Mouse (Mus musculus) limb, embryonic 10.5 days (tissue): Measurements from ENCODE around the gene Arrdc2. TPM values are rescaled to one million over a fixed set of nuclear protein-coding genes. Genes with fewer than 3 reads are reported as not detected.
A peak's percentile ranks its signal among the peaks of the same experiment; 100 is the strongest.

Source experiments
- DNase-seq: peaks from one replicate; pipeline ENCODE4 v3.0.0-alpha.2; 2017; ENCODE audit warnings: low spot score
- H3K27ac ChIP-seq: fragments of 300-500 bp; sonication (generic); 2 replicates; pipeline ENCODE4 v1.5.1; 2016; ENCODE audit warnings: mild to moderate bottlenecking
- H3K27me3 ChIP-seq: fragments of 300-500 bp; sonication (generic); 2 replicates; pipeline ENCODE4 v1.6.1; 2016; ENCODE audit warnings: low read depth, mild to moderate bottlenecking; ENCODE audit not compliant: poor library complexity, severe bottlenecking
- H3K36me3 ChIP-seq: fragments of 300-500 bp; sonication (generic); 2 replicates; pipeline ENCODE4 v1.6.1; 2016; ENCODE audit warnings: mild to moderate bottlenecking, moderate library complexity
- H3K4me1 ChIP-seq: fragments of 300-500 bp; sonication (generic); 2 replicates; pipeline ENCODE4 v1.6.1; 2016
- H3K4me3 ChIP-seq: fragments of 300-500 bp; sonication (generic); 2 replicates; pipeline ENCODE4 v1.5.1; 2016; ENCODE audit warnings: mild to moderate bottlenecking, moderate library complexity
- H3K9me3 ChIP-seq: fragments of 300-500 bp; sonication (generic); replicated peaks from 2 replicates; pipeline ENCODE4 v1.6.1; 2016; ENCODE audit warnings: mild to moderate bottlenecking
- WGBS: fragments of 180-500 bp; shearing (Covaris S2); methylation state at CpG from one replicate; pipeline ENCODE4 v1.1.7; 2016; 5-methylcytosine and 5-hydroxymethylcytosine counted together
- polyA plus RNA-seq: library from polyadenylated mRNA; unstranded; fragments of >200 nt; fragmentation: Nextera tagmentation; extraction: Ambion mirVana; gene quantifications from 2 replicates; pipeline ENCODE4 v1.2.1, GENCODE M21; 2016

Arrdc2 gene
- polyA plus RNA-seq, 1 experiment from 2014 or later: 4.4 TPM

GRCm38 (mm10) chr8:70872643-70873363 is 33.3 kb upstream of the Arrdc2 start:
- Histone ChIP-seq H3K4me3 (peak overlapping the region; percentile 77), H3K27me3 (no peaks in the 10 kb centered on the region), H3K9me3 (no peaks in the 10 kb centered on the region), H3K27ac (peak overlapping the region; percentile 89), H3K36me3 (peaks cover 15% of the 10 kb centered on the region), H3K4me1 (peaks cover 35% of the 10 kb centered on the region)
- 8% methylated on average over 31 of the region's 31 CpGs for WGBS
- DNase-seq: no peak

- H3K4me3 ChIP-seq: no peak overlapping the region
- 89% methylated on average over 5 of the region's 5 CpGs for WGBS
- H3K36me3 ChIP-seq: peaks cover 19% of the 10 kb centered on the region
- no peaks in the 10 kb centered on the region for H3K27me3 ChIP-seq
- H3K4me1 ChIP-seq: peaks cover 43% of the 10 kb centered on the region
- DNase-seq: no peak
- no peaks in the 10 kb centered on the region for H3K9me3 ChIP-seq
- H3K27ac ChIP-seq: no peak overlapping the region
Observed at GRCm38 (mm10) chr8:70871195-70871807, 31.8 kb upstream of the Arrdc2 start.

GRCm38 (mm10) chr8:70869601-70870041 is 30.1 kb upstream of the Arrdc2 start:
- Histone ChIP-seq H3K36me3 (peaks cover 19% of the 10 kb centered on the region), H3K9me3 (no peaks in the 10 kb centered on the region), H3K27ac (peak overlapping the region; percentile 83), H3K4me1 (peaks cover 60% of the 10 kb centered on the region), H3K27me3 (no peaks in the 10 kb centered on the region), H3K4me3 (peak overlapping the region; percentile 41)
- peak; percentile 70 for DNase-seq
- WGBS: 45% methylated on average over 16 of the region's 16 CpGs

- H3K36me3 ChIP-seq: peaks cover 19% of the 10 kb centered on the region
- peaks cover 64% of the 10 kb centered on the region for H3K4me1 ChIP-seq
- no peak for DNase-seq
Observed at GRCm38 (mm10) chr8:70869199-70869571, 29.7 kb upstream of the Arrdc2 start.

GRCm38 (mm10) chr8:70868559-70869198 is 29.2 kb upstream of the Arrdc2 start:
- peak; percentile 81 for DNase-seq
- H3K4me3 ChIP-seq: peak overlapping the region; percentile 41
- H3K9me3 ChIP-seq: no peaks in the 10 kb centered on the region
- H3K27ac ChIP-seq: peak overlapping the region; percentile 83
- H3K36me3 ChIP-seq: peaks cover 19% of the 10 kb centered on the region
- H3K4me1 ChIP-seq: peaks cover 69% of the 10 kb centered on the region
- H3K27me3 ChIP-seq: peaks cover 6% of the 10 kb centered on the region
- 15% methylated on average over 40 of the region's 40 CpGs for WGBS

More at GRCm38 (mm10) chr8:70869199-70869571, 29.7 kb upstream of the Arrdc2 start:
- Histone ChIP-seq H3K9me3 (no peaks in the 10 kb centered on the region), H3K4me3 (peak overlapping the region; percentile 41), H3K27me3 (peaks cover 1% of the 10 kb centered on the region; the same call in 1 of the 2 replicates), H3K27ac (peak overlapping the region; percentile 83)
- 38% methylated on average over 5 of the region's 5 CpGs for WGBS

GRCm38 (mm10) chr8:70866566-70866965 is 27.0 kb upstream of the Arrdc2 start:
- no peaks in the 10 kb centered on the region for H3K9me3 ChIP-seq
- no peak overlapping the region for H3K4me3 ChIP-seq
- H3K36me3 ChIP-seq: peaks cover 19% of the 10 kb centered on the region
- WGBS: 85% methylated on average over 7 of the region's 7 CpGs
- peaks cover 27% of the 10 kb centered on the region for H3K27me3 ChIP-seq
- H3K4me1 ChIP-seq: peaks cover 78% of the 10 kb centered on the region
- no peak for DNase-seq
- H3K27ac ChIP-seq: peak overlapping the region; percentile 90

- Histone ChIP-seq H3K36me3 (peaks cover 17% of the 10 kb centered on the region), H3K4me3 (peak overlapping the region; percentile 57), H3K9me3 (no peaks in the 10 kb centered on the region), H3K27me3 (peaks cover 32% of the 10 kb centered on the region), H3K27ac (peak overlapping the region; percentile 90), H3K4me1 (peaks cover 75% of the 10 kb centered on the region)
- WGBS: 8% methylated on average over 12 of the region's 12 CpGs
- no peak for DNase-seq
Observed at GRCm38 (mm10) chr8:70866001-70866520, 26.5 kb upstream of the Arrdc2 start.

- peaks cover 75% of the 10 kb centered on the region for H3K4me1 ChIP-seq
- H3K27me3 ChIP-seq: peaks cover 38% of the 10 kb centered on the region
- peak overlapping the region; percentile 57 for H3K4me3 ChIP-seq
- no peaks in the 10 kb centered on the region for H3K9me3 ChIP-seq
- peak; percentile 100 for DNase-seq
- peaks cover 16% of the 10 kb centered on the region for H3K36me3 ChIP-seq
- WGBS: under 1% methylated on average over 46 of the region's 46 CpGs
- peak overlapping the region; percentile 90 for H3K27ac ChIP-seq
Observed at GRCm38 (mm10) chr8:70865350-70866000, 26.0 kb upstream of the Arrdc2 start.

- peak; percentile 74 for DNase-seq
- Histone ChIP-seq H3K27ac (peak overlapping the region; percentile 90), H3K4me3 (peak overlapping the region; percentile 57), H3K27me3 (peaks cover 38% of the 10 kb centered on the region), H3K4me1 (peaks cover 72% of the 10 kb centered on the region), H3K9me3 (no peaks in the 10 kb centered on the region), H3K36me3 (peaks cover 16% of the 10 kb centered on the region)
- 2% methylated on average over 24 of the region's 24 CpGs for WGBS
Observed at GRCm38 (mm10) chr8:70864712-70865221, 25.2 kb upstream of the Arrdc2 start.

- Histone ChIP-seq H3K4me1 (peaks cover 66% of the 10 kb centered on the region), H3K27me3 (peaks cover 38% of the 10 kb centered on the region), H3K27ac (peak overlapping the region; percentile 90), H3K9me3 (no peaks in the 10 kb centered on the region), H3K4me3 (peak overlapping the region; percentile 57), H3K36me3 (peaks cover 16% of the 10 kb centered on the region)
- DNase-seq: peak; percentile 57
- WGBS: 1% methylated on average over 46 of the region's 46 CpGs
Observed at GRCm38 (mm10) chr8:70863956-70864711, 24.6 kb upstream of the Arrdc2 start.

GRCm38 (mm10) chr8:70862824-70863641 is 23.5 kb upstream of the Arrdc2 start, which contains the start of gene Kcnn1:
Kcnn1 (minus strand) TSS chr8:70863258.
- peak within 1 kb of the TSS; percentile 57 for H3K4me3 ChIP-seq
- WGBS: under 1% methylated on average over 55 of the region's 55 CpGs
- H3K9me3 ChIP-seq: no peaks in the 10 kb centered on the region
- peaks cover 6% of the 10 kb centered on the region for H3K36me3 ChIP-seq
- H3K4me1 ChIP-seq: peaks cover 64% of the 10 kb centered on the region
- H3K27ac ChIP-seq: peak within 1 kb of the TSS; percentile 90
- H3K27me3 ChIP-seq: peaks cover 38% of the 10 kb centered on the region
- peak; percentile 74 for DNase-seq
